Mouse (Mus musculus) CH12.LX (cell line): Measurements from ENCODE around the gene Pithd1.

Source experiments
- CTCF ChIP-seq, 2 experiments: IDR thresholded peaks in 1 of 2; conservative IDR thresholded peaks in 1 of 2; 2 replicates each; pipeline ENCODE4 v1.5.1; 2011 to 2012; ENCODE audit warnings: low read depth in 2 of 2, low read length in 2 of 2, improper control_type of control experiment in 1 of 2, inconsistent platforms in 1 of 2, mild to moderate bottlenecking in 1 of 2, moderate library complexity in 1 of 2
- HCFC1 ChIP-seq: IDR thresholded peaks from 2 replicates; pipeline ENCODE4 v1.6.1; 2012; ENCODE audit warnings: low read depth, mild to moderate bottlenecking, inconsistent platforms, low read length, improper control_type of control experiment
- KAT2A ChIP-seq: IDR thresholded peaks from 2 replicates; pipeline ENCODE4 v1.6.1; 2012; ENCODE audit warnings: low read length, improper control_type of control experiment, inconsistent platforms; ENCODE audit not compliant: insufficient replicate concordance
- MAZ ChIP-seq: IDR thresholded peaks from 2 replicates; pipeline ENCODE4 v1.6.1; 2012; ENCODE audit warnings: low read depth, mild to moderate bottlenecking, inconsistent platforms, low read length, improper control_type of control experiment, moderate library complexity
- PAX5 ChIP-seq: IDR thresholded peaks from 2 replicates; pipeline ENCODE4 v1.6.1; 2012; ENCODE audit warnings: low read length, inconsistent platforms, mixed read lengths
- POLR2A ChIP-seq: IDR thresholded peaks from 2 replicates; pipeline ENCODE4 v1.6.1; 2011; ENCODE audit warnings: low read depth, mild to moderate bottlenecking, improper control_type of control experiment, low read length
- ZKSCAN1 ChIP-seq: IDR thresholded peaks from 2 replicates; pipeline ENCODE4 v1.6.1; 2012; ENCODE audit warnings: low read depth, inconsistent platforms, low read length, improper control_type of control experiment, borderline replicate concordance

DNA sequence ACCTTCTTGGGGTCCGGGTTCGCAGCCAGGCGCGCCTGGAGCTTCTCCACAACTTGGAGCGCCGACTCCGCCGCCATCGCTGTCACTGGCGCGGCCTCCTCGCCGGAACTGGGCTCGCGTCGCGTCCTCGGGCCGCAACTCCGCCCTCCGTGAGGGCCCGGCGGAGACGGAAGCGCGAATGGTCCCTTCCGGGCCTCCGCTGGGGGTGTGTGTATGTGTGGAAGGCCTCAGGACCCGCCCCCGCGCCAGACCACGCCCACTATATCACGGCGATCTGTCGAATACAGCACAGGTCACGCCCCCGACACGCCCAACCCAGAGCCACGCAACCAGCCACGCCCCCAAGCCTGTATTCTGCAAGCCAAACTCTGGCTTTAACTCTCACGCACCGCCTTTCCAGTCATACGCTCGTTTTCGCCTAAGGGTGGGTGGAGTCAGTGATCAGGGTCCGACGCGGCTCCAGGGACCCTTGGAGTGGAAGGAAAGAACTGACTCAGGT, 34.5 kb upstream of the Pithd1 start, which contains the start of gene Eloa:
- TF ChIP-seq CTCF (conservative IDR thresholded peaks at IDR 0.05 in 1 of 2, IDR thresholded peaks at IDR 0.05 in 1 of 2; ENCODE audit: low read depth in 2 of 2, low read length in 2 of 2) (no peak), ZKSCAN1 (no peak), PAX5 (no peak), POLR2A (peak; percentile 78), MAZ (0 out of 2 replicates have a peak, but pooled peaks have one; percentile 40), HCFC1 (peak; percentile 86), KAT2A (peak; percentile 60; the same call in 1 of the 2 replicates)
